Mouse (Mus musculus) gastrocnemius, adult 8-10 months (tissue): ENCODE results near the gene A630023A22Rik. TPM values are rescaled to one million over a fixed set of nuclear protein-coding genes. Genes with fewer than 3 reads are reported as not detected.

ENCODE experiments used
- DNase-seq, 2 experiments: peaks; one replicate each; pipeline ENCODE4 v3.0.0; 2022; ENCODE audit warnings: low spot score in 2 of 2
- total RNA-seq, 4 experiments: library from RNA; stranded (reverse); gene quantifications; 2 replicates each; pipeline ENCODE4 v1.2.4; 2022

Gene A630023A22Rik
- not detected for total RNA-seq

DNA sequence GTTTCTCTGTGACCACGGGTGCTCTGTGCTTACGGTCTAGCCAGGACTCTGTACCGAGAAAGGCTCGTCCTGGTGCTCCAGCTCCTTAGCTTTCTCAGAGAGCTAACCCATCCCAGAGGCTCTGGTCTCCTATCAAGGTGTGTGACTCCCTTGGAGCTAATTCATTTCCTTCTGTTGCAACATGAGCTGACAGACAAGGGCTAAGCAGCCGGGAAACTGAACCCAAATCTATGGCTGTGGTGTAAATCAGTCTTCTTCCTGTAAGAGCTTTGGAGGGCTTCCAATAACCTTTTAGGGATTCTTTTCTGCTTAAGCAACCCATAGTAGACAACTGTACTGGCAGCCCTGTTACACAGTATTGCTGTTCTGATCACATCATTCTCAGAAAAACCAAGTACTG is at the start of gene A630023A22Rik:
Gene A630023A22Rik, minus strand, starts transcription at position 154 of the 400 bp plus-strand sequence.
- DNase-seq = no peak

DNA sequence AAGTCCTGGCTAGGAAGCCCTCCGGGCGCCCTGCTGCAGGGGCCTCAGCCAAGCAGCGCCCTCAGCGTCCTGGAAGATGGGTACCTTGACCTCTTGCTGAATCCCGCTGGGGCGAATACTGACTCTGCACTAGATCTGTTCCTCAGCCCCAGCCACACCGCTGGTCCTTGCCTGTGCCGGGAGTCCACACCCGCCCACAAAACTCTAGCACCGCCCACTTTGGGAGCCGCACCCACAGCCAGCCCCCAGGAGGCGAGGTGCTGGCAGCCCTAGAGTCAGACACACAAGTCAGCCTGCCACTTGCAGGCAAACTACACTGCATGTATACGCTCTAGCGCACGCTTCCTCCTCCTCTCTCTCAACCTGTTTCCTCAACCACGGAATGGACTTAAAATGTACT is 49.8 kb upstream of the A630023A22Rik start, which contains the start of gene Npy4r:
Gene Npy4r, minus strand, starts transcription at position 148 of the 400 bp plus-strand sequence.
- DNase-seq = peak; percentile 32 to 36

DNA sequence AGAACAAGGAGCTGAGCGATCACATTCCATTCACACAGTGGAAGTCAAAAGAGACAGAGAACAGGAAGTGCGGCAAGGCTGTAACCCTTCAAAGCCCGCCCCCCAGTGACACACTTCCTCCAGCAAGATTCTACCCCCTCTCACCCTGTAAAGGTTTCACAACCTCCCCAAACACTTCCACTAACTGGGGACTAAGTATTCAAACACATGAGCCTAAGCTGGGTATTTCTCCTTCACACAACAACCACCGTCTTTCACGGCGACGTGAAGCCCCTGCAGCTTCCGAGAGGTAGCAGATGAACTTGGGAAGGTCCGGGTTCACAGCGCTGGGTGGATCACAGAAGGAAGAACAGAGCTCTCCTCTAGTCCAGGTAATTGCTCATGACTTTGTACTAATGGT is 40.4 kb upstream of the A630023A22Rik start:
- no peak for DNase-seq

DNA sequence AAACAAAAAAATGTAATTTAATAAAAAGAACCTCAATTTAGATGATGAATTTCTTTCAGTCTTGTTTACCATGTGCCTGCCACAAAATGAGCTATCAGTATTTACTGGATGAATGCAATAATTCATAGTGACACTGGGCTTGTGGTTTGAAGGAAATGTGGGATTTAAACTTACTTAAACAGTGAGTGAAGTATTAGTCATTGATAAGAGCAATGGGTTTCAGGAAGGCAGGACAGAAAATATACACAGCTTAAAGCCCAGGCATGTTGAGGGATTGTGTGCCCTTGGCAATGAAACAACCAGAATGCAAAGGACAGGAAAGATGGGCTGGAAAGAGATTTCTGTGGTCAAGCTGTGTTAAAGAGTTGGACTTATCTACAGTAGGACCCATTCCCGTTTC is 39.8 kb upstream of the A630023A22Rik start:
- no peak for DNase-seq

DNA sequence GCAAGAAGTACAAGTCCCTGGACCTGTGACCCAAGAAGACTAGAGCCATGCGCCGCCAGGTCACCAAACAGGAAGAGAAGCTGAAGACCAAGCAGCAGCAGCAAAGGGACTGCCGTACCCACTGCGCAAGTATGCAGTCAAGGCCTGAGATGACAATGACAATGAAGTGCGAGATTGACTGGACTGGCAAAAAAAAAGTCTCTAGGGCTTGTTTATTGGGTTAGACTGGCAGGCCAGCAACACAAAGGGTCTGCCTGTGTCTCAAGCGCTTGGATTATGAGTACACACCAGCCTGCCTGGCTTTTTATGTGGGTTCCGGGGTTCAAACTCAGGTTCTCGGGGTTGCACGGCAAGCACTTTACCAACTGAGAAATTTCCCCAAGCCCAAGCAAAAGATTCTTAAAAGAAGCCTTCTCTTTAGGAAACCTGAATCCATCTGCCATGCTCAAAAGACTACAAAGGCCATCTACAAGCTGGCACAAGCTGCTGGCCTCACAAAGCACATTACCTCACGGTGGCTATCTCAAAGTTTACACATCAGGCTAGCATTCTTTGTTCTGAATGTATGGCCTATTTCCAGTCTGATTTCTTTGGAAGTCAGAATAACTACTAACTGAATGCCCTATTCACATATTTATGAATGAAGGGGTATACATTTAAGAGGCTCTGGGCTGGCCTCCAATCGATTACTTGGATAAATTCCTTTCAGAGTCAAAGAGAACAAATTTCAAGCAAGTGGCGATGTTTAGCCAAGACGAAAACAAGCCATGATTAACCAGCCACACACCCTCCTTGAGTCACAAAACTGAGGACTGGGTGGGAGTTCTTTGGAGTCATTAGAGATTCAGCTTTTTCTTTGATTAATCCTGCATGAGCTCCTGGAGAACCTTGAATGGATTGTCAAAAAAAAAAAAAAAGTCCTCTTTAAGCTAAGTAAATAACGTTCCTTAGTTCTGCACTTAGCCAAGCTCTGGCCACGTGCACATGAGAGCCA is 37.4 kb upstream of the A630023A22Rik start:
- no peak for DNase-seq

DNA sequence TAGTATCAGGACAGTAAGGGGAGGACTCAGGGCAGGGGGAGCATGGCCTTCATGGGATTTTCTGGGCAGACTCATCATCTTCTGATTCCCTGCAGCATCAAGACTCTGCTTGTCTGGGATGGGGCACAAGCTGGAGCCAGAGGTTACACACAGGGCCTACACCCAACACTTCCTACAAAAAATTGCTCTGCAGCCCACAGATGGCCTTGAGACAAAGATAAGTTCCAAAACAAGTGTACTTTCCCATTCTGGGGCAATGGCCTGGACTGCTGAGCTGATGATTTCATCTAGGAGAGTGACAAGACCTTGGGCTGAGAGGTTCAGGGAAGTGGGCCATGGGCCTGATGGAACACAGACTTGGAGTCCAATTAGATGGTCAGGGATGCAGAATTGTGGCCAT is 32.8 kb upstream of the A630023A22Rik start:
- DNase-seq = no peak

DNA sequence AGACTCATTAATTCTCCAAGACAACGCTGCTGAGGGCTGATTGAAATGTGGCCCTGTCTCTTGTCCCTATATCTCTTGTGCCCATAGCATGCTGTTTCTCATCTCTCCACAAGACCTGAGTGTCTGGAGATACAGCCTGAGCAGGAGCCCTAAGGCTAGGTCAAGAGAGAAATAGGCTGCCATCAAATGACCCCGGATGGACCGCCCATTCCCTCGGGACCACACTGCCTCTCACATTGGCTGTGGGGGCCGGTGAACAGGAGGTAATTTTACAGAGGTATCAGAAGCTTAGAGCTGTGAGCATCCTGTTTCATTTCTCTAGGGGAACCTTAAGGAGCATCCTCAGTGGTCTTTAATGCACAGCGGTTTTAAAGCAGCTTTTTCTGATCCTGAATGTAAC is 28.7 kb upstream of the A630023A22Rik start:
- DNase-seq = no peak

DNA sequence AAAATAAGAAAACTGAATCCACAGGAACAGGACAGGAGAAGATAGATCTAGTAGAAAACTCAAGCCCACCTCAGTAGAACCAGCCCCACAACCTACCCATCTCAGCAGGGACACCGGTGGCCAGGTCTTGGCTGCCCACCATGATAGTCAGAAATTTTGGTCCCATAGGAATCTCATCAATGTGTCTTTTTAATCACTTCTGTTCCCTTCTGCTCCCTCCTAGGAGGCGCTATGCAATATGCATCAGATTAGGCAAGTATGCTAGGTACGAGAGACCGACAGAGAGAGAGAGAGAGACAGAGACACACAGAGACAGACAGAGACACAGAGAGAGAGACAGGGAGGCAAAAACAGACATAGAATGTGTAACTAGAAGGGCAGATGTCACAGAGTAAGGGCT is 19.1 kb upstream of the A630023A22Rik start:
- no peak for DNase-seq

DNA sequence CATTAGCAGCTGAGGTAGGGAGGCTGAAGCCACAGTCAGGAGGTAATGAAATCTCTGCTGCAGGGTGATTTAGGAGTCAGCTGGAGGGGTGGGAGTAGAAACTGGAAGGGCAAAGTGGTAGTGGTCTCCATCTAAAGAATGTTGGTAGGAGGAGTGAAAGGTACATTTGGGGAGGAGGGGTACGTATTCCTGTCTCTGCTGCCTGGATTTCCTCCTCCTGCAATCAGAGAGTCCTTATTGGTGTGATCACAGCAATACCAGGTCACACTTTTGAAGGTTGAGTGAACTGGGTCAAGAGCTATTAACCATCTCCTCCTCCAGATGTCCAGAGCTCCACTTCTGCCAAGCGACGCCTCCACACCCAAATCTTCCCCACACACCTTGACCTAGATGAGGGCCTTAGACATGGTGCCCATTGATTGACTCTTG is 18.4 kb upstream of the A630023A22Rik start:
- no peak for DNase-seq

DNA sequence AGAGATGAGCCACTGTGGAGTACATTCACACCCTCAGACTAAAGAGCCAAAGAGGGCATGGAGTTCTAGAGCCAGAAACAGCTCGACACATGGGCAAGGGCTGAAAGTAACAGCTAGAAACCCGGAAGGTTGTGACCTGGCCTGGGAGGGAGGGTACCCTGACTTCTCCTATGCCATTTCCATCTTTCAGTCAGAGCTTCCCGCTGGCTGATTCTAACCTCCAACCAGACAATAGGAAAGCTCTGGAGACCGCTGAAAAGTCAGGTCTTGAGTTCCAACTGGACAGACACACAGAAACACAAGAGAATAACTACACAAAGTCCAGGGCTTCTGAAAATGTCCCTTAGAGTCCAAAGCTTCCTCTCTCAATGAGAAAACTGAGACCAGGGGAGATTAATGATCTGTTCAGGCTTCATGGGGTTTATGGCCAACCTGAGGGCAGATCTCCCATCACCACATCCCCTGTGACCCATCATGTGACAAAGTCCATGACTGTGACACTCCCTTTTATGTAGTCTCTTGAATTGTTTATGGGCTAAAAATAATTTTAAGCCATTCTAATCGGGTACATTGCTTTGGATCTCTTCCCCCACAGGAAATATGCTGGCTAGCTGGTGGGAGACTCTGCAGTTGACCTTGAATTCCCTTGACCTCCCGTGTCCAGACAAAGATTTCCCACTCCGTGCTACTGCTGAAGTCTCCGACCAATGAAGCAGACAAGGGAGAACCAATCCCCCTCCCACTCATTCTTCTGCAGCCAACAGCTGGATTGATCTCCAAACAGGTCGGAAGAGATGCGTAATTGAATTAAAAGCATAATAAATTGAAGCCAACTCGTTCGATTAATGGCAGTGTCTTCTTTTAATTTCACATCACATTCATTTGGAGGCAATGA is 17.7 kb upstream of the A630023A22Rik start:
- DNase-seq = no peak

DNA sequence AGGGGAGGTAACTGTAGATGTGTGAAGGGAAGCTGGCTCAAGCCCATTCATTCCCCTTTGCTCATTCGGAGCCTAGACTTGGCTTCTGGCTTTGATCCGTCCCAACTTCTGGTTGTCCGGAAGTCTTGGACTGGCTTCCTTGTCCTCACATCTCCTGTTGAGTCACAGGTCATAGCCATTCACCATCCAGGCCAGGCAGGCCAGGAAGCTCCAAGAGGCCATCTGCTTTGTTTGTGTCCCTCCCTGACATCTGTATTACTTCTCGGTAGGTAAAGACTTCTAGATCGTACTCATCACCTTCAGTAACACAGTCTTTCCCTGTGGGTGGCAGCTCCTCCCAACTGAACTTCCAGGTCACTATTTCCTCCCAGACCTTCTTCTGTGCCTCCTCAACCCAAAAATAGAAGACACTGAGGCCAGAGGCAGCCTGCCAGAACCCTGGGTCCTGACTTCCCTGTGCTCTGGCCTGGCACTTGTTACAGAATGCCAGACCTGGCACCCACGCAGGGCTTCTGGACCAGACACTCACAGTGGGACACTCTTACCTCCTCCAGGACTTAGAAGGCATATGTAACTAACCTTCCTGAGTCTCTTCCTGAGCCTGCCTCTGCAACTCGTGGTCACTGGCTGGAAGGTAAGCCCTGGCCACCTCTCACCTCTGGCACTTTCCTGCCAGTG is 16.6 kb upstream of the A630023A22Rik start:
- DNase-seq = no peak

DNA sequence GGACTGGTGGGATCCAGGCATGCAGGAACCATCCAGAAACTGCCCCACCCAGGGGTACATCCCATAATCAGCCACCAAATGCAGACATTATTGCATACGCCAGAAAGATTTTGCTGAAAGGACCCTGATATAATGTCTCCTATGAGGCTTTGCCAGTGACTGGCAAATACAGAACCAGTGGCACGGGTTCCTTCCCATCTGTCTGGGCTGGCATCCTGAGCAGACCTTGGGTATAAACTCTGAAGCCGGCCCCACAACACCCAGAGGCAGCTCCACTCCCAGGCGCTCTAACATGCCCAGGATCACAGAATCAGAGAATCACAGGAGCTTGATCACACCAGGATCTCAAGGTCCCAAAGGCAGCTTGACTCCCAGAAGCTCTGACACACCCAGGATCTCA is 11.8 kb upstream of the A630023A22Rik start:
- DNase-seq = no peak

DNA sequence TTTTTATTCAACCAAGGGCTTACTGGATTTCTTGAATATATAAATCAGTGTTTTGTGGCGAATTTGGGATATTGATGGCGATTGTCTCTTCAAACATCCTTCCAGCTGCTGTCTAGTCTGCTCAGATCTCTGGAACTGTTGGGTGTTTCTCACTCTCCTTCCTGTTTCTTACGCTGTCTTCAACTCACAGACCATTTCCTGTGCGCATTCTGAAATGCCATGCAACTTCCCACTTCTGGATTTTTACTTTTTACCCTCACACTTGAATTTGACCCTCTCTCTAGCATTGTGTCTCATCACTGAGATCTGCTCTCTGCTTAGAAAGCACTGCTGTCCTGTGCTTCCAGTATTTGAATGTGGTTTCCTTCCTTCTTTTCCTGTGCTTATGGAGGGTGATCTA is 5.0 kb upstream of the A630023A22Rik start:
- no peak for DNase-seq

DNA sequence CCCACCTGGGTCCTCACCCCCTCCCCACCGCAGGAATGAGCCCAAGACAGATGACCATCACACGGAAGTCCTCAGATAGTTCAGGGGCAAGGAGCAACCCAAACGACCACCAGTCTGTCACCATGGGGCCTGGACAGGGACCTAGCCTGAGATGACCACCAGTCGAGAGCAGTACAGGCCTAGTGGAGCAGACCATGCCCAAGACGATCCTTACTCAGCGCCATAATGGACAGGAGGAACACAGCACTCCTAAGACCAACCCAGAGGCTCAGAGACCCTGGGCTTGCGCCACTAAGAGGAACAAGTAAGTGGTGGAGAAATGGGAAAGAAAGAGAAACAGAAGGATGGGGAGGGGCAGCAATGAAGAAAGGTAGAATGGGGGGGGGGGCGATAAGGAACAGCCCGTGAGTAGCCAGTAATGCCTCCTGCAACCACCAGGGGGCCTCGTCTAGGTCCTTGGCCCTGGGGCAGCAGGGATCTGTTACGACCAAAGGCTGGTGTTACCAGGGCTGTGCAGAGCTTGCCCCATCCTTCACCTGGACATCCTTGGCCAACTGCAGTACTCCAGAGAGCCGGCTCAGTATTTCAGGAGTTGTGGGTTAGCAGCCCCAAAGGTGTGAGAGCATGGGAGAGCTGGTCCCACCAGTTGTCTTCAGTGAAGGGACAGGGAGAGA is 4.0 kb upstream of the A630023A22Rik start:
- DNase-seq = no peak

DNA sequence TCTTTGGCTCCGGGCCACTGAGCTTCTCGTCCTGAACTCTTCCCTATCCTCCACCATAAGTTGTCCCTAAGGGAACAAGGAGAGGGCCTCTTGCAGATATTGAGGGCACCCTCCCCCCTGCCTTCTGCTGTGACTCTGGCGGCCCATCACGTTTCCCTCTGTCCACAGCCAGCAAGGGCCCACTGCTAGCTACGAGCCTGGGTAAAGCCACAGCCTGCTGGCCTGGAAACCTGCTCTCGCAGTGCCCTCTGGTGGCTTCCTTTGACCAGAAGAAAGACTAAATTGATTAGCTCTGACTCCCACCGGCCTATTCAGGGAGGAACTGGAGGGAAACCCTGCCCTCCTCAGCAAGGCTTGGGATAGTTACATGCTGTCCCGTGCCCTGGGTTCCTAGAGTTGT is 2.3 kb upstream of the A630023A22Rik start:
- DNase-seq = peak; percentile 46 to 50

DNA sequence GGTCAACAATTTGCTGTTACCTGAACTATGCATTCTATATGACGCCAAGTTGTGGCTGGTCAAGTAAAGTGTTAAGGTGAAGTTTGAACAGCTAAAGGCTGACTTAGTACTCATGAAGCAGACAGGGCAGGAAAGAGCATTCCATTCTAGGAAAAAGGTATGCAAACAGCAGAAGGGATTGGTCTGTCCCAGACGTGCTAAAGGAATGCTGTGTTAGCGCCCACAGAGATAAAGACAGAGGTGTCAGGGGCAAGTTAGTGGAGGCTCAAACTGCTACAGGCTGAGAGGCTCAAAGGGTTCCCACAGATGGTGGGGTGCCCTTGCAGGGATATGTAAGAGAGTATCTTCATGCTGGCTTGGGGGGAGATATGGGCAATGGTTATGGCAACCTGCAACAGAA is 1.3 kb upstream of the A630023A22Rik start:
- no peak for DNase-seq

DNA sequence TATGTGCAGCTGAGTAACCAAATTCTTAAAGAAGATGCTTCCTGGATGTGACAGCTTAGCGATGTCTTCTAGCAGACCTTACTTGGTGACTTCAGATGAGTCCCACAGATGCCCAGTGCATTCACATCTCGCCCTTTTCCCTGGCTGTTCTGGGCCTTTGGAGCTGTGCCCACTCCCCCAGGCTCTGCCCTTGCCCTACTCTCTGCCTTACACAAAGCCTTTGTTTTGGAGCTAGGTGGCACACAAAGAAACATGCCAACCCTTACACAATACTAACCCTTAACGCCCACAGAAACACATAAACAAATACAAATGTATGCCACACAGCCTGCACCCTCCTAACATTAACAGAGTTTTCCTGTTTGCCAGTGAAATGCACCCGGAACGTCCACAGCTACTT is 6.4 kb downstream of the A630023A22Rik start:
- no peak for DNase-seq

DNA sequence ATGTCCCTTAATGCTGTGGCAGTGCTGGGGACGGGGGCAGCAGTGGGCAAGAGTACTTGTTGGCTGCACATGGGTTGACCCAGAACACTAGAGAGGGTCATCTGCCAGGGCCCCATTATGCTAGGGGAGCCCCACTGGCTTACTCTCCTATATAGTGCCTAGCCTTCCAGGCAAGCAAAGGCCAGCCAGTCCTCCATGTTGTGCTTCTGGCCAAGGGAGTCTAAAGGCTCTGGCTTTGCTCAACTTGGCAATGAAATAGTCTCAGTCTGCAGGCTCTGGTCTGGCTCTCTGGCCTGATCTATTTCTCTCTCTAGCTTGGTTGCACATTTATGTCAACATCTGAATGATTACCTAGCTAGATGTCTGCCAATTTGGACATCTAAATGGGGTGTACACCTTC is 9.7 kb downstream of the A630023A22Rik start:
- DNase-seq = no peak

DNA sequence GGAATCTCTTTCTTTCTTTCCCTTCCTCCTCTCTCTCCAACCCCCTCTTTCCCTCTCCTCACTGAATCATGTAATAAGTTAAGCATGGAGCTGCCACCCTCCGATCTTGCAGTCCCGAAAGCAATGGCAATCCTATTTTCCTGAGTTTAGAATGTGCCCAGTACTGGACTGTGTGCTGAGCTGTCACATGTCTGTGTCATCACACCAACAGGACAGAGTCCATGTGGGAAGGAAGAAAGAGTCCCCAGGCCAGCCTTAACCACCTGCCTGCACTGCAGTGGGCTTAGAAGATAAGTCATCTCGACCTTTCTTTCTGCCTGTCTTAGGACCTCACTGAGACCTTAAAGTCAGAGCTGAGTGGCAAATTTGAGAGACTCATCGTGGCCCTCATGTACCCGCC is 11.1 kb downstream of the A630023A22Rik start:
- no peak for DNase-seq

DNA sequence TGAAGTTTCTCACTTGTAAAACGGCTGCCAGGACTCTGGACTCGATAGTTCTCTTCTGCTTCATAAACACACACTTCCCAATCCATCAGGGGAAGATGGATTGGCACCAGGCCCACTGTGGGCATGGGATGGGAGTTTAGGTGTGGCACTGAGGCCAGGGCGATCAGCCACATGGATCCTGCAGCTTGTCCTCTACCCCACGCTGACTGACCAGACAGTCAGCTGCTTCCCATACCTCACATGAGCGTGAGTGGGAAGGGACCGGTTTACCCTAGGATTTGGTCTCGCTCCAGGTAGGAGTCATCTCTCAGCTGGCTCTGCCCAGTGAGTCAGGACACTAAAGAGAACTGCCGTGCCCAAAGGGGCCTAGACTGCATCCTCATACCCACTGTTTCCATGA is 12.8 kb downstream of the A630023A22Rik start:
- no peak for DNase-seq

DNA sequence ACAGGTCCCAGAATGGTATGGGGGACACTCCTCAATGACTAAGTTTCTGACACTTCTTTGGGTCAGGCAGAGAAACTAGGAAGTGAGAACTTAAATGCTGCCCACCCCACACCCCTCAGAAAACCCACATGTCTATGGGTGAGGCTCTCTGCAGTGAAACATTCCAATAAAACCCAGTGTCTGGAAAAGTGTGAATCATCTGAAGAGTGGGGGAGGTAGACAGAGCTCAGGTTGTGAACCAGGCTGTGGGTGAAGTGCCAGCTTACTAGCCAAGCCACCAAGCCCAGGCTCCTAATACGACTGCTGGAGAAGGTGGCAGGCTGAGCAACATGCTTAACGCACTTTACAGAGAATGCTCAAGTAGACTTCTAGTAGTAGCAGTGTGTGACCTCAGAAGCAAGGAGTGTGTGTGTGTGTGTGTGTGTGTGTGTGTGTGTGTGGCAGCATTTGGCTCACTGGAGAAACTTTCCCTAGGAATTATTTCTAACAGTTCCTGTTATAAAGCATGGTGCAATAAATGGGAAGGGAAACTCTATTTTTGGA is 14.6 kb downstream of the A630023A22Rik start:
- no peak for DNase-seq
